Mouse (Mus musculus) lung, postnatal 10 days (tissue): ENCODE measurements around the gene Ly9.

Experiments used
- DNase-seq: peaks from one replicate; pipeline ENCODE4 v3.0.0; 2021

Ly9 gene

DNA sequence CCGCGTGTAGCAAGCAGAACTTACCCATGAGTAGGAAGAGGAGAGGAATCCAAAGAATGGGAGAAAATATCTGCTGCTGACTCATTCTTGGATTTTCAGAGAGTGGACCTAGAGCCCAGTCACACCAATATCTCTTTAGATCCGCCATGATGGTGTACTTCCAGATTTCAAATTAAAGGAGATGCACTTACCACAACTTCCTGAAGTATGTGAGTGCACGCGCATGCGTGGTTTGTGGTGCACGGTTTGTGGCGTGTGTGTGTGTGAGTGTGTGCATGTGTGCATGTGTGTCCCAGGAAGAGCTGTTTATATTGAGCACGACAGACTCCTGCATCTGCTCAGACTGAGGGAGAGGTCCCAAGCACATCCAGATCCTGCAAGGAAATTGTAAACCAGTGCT lies at the start of gene Ly9:
Gene Ly9, minus strand, starts transcription at position 235 of the 400 bp plus-strand sequence.
- DNase-seq = no peak

DNA sequence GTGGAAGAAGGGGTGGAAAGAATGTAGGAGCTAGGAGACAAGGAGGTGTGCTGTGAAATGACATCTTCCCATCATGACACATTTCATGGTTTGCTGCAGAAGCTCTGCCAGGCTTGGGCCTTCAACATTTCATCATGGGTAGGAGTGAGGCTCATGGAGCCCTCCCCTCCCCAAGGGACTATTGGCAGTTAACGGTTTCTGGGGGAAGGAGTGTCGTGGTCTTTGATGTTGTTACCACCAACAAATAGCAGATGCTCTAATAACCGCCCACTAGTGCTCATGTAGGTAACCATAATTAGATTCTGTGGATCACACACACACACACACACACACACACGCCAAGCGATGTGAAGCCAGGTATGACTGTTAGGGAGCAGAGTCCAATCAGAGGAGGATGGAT lies 45.5 kb upstream of the Ly9 start, which contains the start of gene Slamf7:
Gene Slamf7, minus strand, starts transcription at position 302 of the 400 bp plus-strand sequence.
- DNase-seq = no peak

DNA sequence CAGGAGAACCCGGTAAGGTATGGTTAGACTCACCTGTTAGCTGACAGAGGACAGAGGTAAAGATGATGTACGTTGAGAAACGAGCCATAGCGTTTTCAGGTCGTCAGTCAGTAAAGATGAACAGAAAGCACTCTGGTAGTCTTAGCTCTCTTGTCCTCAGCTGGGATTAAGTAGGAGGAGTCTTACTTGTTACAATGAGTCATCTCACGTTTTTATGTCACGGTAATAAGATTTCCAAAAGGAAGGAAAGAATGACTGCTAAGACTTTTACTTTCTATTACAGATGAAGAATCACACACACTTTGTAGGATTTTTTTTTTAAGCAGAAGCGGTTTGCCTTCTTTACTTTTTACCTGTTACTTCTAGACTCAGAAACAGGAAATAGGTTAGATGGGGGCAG lies 41.6 kb upstream of the Ly9 start:
- DNase-seq = no peak

DNA sequence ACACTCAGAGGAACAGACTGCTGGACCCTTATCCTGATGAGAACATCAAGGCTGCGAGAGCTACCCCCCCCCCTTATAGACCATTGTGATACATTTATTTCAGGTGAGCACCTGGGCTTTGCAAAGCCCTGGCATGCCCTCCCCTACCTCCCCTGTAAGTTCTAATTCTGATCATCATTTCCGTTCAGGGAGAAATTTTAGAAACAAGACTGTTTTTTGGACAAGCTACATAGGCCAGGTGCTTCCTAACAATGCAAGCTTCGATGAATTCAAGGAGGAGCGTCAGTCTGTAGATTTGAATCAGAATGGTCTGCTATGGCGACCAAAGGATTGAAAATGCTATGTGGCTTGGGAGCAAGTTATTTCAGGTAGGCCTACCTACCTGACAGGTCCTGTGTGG lies 40.5 kb upstream of the Ly9 start:
- DNase-seq = no peak

DNA sequence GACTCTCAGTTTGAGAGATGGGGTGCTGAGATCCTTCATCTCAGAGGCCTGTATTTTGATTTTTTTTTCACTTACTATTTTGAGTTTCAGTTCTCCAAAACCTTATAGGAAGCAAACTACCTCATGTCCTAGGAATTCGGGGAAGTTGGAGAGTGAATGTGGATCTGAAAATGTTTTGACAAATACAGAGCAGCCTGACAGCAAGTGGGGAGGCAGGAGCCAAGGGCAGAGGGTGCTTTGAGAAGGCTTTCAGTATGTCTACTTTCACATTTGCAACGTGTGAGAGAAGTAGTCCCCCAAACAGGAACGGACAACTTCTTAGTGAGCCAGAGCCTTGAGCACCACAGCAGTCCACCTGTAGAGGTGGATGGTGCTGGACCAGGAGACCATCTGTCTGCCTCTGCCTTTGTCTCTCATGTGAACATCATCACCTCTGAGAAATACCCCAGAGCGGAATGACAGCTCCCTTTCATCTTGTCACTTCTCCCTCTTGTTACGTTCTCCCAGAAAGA lies 39.3 kb upstream of the Ly9 start:
- DNase-seq = no peak

DNA sequence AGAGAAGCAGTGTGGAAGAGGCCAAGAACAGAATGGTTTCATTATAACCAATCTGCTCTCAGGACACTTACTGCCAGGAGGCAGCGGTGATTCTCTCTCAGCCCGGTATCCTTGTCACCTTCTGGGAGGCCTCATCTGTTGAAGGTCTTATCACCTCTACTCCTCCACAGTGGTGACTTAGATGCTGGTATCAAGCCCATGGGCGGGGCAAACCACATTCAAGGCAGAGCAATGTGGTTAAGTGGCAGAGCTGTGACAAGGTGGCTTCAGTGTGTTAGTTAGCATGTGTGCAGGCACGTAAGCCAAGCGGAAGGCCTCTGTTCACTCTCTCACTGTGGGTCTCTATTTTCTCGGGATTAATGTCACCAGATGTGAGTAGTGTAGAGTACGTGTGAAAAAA lies 36.4 kb upstream of the Ly9 start:
- no peak for DNase-seq

DNA sequence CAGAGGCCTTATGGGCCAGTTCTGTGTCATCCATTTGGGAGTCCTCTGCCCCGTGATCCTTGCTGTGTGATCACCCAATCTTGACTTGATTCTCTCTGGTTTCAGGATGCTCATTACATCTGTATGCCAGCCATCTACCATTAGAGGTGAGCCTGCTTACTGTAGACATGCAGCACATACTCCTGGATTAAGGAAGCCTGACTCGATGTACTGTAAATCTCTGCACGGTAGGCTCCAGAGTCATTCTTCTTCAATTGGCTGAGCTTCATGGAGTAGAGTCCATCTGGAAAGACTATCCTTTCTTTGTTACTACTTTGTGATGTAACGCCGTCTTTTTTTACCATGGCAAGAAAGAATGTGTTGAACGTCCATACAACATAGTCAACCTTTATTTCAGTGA lies 33.6 kb upstream of the Ly9 start:
- no peak for DNase-seq

DNA sequence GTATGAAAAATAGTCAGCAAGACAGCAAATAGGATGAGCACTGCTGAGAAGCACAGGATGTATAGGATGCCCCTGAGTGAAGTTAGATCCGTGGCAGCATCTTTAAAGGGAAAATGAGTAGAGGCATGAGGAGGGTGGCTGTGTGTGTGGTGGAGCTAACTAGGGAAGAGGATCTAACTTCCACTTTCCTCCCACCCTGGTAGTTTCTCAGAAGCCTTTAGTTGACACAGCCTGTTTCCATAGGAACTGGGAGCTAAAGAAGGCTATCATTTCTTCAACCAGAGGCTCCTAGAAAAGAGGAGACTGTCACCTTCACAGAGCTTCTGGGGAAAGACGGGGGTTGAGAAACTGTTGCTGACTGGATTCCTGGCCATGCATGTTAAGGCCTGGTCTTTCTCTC lies 31.5 kb upstream of the Ly9 start:
- DNase-seq = no peak

DNA sequence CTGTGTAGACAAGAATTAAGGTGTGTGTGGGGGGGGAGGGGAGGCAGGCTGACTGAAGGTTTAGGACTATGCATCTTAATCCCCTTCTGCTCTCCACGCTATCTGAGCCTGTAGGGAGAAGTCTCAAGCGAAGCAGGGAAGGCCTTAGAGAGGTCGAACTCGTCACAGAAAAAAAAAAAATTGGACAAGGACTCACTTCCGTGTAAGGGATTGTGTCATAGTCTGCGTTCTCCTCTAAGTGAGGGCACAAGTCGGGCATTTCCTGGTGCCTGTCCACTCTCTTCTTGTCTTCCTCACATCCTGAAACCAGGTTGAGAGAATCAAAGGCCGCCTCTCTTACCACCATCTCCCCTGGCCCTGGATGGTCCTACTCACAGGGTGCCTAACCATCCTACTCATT lies 29.9 kb upstream of the Ly9 start:
- no peak for DNase-seq

DNA sequence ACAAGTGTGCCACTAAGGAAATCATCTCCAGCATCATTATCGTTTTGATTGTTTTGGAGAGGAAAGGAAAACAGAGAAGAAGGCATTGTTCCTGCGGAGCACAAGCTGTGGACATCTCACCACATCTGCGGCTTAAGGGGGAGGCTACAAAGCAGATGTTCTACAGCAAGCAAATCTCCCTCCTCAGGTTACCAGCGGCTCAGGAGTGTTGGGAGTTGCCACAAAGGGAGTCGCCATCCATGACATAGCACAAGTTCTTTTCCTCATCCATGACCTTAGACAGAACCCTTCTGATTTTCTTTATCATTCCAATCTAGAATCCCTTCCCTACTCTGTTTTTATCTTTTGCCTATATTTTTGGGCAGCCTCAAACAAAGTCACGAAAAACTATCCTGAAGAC lies 28.5 kb upstream of the Ly9 start:
- DNase-seq = no peak

DNA sequence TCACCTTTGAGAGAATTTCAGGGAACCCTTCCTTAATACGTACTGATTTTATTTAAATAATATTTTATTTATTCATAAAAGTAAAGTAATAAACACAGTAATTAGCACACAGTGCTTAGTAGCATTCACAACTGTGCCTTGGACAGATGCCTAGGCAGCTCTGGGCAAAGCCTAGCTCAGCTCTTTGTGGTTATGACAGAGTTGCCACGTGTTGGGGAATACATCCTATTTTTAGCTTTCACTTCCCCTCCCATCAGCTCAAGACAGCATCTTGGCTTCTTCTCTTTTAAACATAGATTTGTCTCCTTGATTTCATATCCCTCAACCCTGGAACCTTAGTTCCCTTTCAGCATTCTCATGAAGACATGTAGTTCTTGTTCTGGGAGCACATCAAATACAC lies 24.2 kb upstream of the Ly9 start:
- DNase-seq = peak; percentile 22

DNA sequence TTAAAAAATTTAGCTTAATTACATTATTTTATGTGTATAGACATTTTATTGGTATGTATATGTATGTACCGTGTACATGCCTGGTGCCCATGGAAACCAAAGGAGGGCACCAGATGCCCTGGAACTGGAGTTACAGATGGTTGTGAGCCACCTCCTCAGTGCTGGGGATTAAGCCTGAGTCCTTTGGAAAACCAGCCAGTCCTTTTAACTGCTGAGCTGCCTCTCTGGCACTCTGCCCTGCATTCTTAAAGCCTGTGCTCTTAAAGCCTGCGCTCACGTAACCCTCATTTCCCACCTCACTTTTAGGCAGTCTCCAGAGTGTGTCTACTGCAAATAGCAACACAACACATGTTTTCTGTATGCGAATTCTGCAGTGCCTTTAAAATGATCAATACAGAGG lies 23.7 kb upstream of the Ly9 start:
- DNase-seq = no peak

DNA sequence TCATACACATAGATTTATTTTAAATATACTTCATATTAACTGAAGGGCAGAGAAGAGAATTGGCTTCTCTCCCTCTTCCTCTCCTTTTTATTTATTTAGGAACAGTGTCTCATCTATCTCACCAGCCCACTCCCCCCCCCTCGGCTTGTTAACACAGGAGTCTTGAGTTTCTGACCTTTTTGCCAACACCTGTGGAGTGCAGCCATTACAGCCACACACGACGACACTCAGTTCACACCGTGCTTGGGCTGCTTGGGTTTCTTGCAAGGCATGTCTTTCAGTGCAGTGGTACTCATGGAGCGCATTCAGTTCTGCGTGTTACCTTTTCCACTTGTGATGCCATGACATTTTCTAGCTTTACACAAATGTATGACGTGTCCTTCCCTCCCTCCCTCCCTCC lies 22.8 kb upstream of the Ly9 start:
- DNase-seq = no peak

DNA sequence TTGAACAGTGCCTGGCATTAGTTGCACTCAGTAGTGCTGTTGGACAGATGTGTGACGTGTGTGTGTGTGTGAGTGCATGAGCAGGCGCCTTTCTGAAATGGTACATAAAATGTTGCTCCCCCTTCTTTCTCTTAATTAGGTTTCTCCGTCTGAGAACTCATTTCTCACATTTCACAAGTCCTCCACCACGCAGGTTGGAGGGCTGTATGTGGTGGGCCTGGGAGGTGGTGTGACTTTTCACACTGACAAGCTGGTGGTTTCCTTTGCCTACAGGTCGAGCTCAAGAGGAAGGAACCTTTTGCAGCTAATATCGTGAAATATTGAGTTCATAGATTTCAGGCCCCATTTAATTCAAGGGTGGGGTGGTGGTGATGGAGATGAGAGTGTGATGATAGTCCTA lies 22.0 kb upstream of the Ly9 start:
- DNase-seq = no peak

DNA sequence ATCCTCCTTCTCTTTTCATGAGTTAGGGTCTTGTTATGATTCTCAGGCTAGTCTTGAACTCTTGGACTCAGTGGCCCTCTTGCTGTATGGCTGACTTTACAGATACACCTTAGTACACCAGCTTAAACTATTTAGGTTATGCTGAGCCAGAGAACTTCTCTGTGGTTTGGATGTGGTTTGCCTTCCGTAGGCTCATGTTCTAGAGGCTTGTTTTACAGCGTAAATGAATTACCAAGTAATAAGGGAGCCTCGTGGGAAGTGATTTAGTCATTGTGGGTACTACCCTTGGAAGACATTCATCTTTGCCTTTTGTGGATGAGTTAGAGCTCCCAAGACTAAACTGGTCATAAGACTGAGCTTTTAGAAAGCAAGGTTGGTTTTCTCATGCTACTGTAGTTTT lies 20.6 kb upstream of the Ly9 start:
- DNase-seq = no peak

DNA sequence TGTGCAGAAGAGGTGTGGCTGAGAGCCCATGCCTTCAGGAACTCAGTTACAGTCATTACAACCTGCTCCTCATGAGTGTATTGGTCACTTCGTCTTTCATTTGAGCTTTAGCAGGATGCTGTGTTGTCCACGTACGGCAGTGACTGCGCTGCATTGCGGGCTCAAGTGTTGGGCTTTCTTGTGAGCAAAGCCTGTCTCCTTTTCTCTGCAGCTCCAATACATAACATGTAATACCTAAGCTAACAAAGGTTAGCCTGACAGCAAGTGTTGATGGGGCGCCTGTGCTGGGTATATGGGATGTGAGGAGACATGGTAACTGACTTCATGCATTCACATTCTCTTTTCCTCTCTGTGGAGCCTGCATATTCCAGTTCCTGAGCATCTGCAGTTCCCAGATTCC lies 12.9 kb upstream of the Ly9 start:
- no peak for DNase-seq

DNA sequence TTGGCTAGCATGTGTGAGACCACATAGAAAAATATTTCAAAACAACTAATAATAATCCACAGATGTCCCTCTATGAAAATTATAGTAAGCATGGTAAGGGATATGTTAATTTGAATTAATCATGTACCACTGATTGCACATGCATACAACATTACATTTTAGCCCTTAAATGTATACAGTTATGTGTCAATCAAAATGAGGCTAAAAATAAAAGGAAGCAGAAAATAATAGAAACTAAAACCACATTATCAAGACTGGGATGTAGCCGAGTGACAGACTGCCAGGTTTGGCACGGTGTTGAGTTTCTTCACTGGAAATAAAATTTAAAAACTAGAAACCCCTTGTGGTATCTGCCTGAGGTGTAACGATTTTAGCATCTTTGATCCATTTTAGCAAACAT lies 12.4 kb upstream of the Ly9 start:
- no peak for DNase-seq

DNA sequence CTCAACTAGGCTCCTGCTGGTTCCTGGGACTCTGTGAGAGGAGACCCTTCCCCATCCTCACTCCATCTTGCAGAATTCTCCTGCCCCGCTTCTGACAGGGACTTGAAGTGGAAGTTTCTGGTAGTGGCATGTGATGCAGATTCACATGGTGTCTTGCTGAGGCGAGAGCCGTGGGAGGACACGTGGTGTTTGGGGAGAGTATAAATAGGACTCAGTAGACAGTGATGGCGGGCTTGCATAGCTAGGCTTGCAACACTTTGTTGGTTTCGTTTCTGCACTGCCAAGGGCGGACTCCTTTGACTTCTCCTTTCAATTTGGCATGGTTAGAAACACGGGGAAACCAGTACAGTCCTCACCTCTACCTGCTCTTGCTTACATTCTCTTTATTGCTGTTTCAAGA lies 11.8 kb upstream of the Ly9 start:
- peak; percentile 27 for DNase-seq

DNA sequence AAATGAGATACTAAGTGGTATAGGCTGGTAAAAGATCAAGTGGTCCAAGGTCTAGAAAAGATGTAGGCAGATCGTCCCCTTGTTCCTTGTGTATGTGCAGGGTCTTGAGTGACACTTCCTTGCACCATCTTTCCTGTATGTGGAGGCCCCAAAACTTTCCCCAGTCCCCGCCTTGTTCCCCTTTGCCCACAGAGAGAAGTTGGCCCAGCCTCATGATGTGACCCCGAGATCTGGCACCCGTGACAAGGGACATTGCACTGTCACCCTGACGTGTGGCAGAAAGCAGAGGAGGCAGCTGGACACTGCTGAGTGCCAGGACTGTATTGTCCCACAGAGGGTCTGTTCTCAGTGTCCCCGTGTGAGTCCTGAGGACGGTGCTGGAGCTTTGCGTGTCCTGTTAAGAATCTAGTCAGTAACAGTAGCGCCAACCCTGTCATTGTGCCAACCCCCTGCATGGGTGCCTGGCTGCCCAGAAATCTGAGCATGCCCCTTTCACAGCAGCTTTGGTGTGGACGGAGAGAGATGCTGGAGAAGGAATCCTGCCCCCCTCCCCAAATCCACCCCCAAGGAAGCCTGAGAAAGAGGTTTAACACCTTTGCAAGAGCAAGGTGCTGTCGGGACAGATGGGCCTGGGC lies 9.8 kb upstream of the Ly9 start:
- DNase-seq = peak; percentile 7

DNA sequence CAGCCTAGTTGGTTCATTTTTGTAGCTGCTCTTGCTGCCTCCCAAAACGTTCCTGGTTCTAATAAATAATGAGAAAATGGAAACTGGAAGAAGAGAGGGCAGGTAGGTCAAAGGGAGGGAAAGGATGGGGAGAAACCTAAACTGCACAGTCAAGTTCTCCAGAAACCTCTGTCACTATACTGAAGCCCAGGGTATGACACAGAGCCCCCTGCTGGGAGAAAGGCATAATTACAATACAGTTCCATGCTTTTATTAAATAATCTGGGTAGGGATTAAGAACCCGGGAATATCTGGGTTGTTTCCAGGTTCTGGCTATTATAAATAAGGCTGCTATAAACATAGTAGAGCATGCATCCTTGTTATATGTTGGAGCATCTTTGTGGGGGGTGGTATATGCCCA lies 6.8 kb upstream of the Ly9 start:
- DNase-seq = peak; percentile 10

DNA sequence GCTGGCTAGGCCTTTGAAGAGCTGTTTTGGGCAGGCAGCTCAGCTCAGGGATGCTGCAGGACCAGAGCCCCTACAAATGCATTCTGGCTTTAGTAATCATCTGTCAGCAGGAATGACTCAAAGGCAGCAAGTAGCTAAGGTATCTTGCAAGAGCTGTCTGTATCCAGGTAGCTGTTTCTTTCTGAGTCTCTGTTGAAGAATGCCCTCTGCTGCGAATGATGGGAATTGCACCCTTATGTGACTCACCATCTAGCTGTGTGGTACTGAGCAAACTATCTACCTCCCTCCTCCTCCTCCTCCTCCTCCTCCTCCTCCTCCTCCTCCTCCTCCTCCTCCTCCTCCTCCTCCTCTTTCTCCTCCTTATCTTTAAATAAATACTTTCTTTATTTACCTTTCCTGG lies 3.6 kb upstream of the Ly9 start:
- DNase-seq = no peak

DNA sequence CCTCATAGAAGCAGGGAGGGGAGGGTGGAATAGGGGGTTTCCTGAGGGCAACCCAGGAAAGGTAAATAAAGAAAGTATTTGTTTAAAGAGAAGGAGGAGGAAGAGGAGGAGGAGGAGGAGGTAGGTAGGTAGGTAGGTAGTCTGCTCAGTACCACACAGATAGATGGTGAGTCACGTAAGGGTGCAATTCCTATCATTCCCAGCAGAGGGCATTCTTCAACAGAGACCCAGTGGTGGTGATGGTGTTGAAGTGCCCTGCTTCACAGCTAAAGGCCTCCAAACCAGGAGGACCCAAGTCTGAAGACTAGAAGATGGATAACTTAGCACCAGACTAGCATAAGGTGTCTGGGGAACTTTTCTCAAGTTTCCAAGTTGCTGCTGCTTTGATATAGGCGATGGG lies 2.8 kb upstream of the Ly9 start:
- DNase-seq = peak; percentile 11

DNA sequence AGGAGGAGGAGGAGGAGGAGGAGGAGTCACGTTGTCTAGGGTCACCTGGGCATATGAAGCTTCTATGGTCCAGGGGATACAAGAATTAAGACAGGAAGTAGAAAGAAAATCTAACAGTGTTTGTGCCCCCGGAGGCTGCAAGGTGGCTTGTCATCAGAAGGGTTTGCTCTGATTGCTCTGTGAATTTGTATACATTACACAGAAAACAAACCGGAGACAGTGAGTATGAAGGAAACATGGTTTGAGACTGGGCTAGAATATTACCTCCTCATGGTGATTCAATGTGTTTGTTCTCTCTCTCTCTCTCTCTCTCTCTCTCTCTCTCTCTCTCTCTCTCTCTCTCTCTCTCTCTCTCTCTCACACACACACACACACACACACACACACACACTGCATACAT lies 554 bp downstream of the Ly9 start:
- DNase-seq = no peak

DNA sequence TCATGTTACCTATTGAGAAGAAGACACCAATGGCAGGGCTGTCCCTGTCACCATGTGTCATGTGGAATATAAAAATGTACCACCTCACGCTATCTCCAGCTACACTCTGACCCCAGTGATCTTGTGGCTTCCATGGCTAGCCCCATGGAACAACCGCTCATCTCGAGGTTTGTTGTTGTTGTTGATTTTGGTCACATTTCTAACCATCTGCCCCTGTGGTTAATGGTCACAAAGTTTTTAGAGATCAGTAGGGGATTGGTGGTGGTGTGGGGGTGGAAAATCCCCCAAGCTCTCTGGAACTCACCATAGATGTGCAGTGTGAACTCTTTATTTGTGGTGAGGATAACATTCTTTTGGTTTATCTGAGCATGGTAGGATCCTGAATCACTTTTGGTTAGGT lies 2.5 kb downstream of the Ly9 start:
- no peak for DNase-seq

DNA sequence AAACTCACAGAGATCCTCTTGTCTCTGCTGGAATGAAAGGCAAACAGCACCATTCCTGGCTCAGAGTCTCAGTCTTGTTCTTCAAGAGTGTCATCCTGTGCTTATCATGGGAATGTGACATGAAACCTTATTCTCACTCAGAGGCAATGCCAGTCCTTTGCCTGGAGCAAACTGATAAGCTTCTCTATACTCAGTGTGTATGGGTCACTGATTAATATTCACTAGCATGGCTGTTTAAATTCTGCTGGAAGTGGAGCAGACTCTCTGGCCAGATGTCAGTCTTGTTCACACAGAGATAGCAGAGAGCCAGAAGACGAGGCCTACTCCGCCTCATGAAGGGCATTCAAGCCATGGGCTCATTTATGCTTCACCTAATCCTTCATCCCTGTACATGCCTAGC lies 22.6 kb downstream of the Ly9 start:
- DNase-seq = no peak

DNA sequence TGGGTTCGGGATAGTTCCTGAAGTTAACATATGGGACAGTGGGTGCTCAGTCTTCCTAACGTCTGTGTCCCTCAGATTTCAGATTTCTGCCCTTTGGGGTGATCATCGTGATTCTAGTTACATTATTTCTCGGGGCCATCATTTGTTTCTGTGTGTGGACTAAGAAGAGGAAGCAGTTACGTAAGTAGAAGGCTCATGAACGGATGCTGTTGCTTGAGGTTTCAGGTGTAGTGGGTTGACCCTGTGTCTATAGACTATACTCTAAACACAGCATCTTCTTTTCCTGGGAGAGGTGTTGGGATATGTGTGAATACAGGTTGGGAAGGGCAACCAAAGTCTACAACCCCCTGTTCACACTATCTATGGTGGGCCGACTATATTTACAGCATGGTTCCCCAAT lies 30.0 kb downstream of the Ly9 start:
- DNase-seq = no peak
